Mouse (Mus musculus): Measurements from ENCODE around the gene Dnph1.

Gene Dnph1

GRCm38 (mm10) chr17:46503847-46504638 is 7.5 kb downstream of the Dnph1 start:
- no peak for DNase-seq

GRCm38 (mm10) chr17:46505617-46506016 is 9.1 kb downstream of the Dnph1 start:
- no peak for DNase-seq

- DNase-seq = peak; percentile 7
Measured at GRCm38 (mm10) chr17:46511059-46511710, 14.7 kb downstream of the Dnph1 start.

GRCm38 (mm10) chr17:46513329-46513728 is 16.8 kb downstream of the Dnph1 start:
- peak; percentile 8 for DNase-seq

GRCm38 (mm10) chr17:46519971-46520370 is 23.5 kb downstream of the Dnph1 start:
- no peak for DNase-seq

GRCm38 (mm10) chr17:46520385-46520979 is 24.0 kb downstream of the Dnph1 start:
- no peak for DNase-seq

- no peak for DNase-seq
Measured at GRCm38 (mm10) chr17:46521174-46521573, 24.7 kb downstream of the Dnph1 start.

- peak; percentile 34 for DNase-seq
Measured at GRCm38 (mm10) chr17:46521963-46522668, 25.6 kb downstream of the Dnph1 start.

- no peak for DNase-seq
Measured at GRCm38 (mm10) chr17:46525065-46525464, 28.6 kb downstream of the Dnph1 start.

GRCm38 (mm10) chr17:46525579-46526307 is 29.2 kb downstream of the Dnph1 start:
- DNase-seq = peak; percentile 81

GRCm38 (mm10) chr17:46543661-46544060 is 47.1 kb downstream of the Dnph1 start:
- no peak for DNase-seq

- peak; percentile 77 for DNase-seq
Measured at GRCm38 (mm10) chr17:46545813-46546564, 49.5 kb downstream of the Dnph1 start, which contains the start of gene Cul9. Gene Cul9 (minus strand): TSS chr17:46546388.

GRCm38 (mm10) chr17:46546591-46546990 is 50.1 kb downstream of the Dnph1 start:
- no peak for DNase-seq

GRCm38 (mm10) chr17:46546995-46547394 is 50.5 kb downstream of the Dnph1 start:
- DNase-seq = peak; percentile 15

- DNase-seq = no peak
Measured at GRCm38 (mm10) chr17:46547923-46548322, 51.4 kb downstream of the Dnph1 start.

GRCm38 (mm10) chr17:46548741-46549140 is 52.2 kb downstream of the Dnph1 start:
- DNase-seq = no peak

- DNase-seq = peak; percentile 62
Measured at GRCm38 (mm10) chr17:46549193-46549592, 52.7 kb downstream of the Dnph1 start.
